ENCODE assay signal across 14 mouse cellular contexts in genomic region chr2:34014868-34015639, GRCm38 (mm10).
A peak's percentile ranks its signal among the peaks of the same experiment; 100 is the strongest.
DNase-seq lines count a peak whose midpoint lies in the region; ATAC-seq and TF ChIP-seq lines count a peak whose summit lies in the region.
"Had no signal": no experiment of that assay in that cellular context is flagged by ENCODE, and none has a peak within 500 bp of the region (broad histone marks: within the 10 kb centered on the region; RNA-seq: fewer than 3 reads in every experiment).

No protein-coding gene starts in this region.

- TF ChIP-seq CTCF in embryonic fibroblast, embryonic 13.5 days (IDR thresholded peaks at IDR 0.05; ENCODE audit: borderline replicate concordance, insufficient read depth, low read length), result no peak

- 73% methylated on average over 8 of the region's 8 CpGs for WGBS in kidney, embryonic 16.5 days
- 56% methylated on average over 8 of the region's 8 CpGs for WGBS in embryonic facial prominence, embryonic 13.5 days

- no peak overlapping the region for H3K4me2 ChIP-seq in kidney, embryonic 16.5 days (replicated peaks; ENCODE audit: low read depth, low read length)
- H3K4me2 ChIP-seq in embryonic facial prominence, embryonic 13.5 days, result no peak overlapping the region
- H3K4me2 ChIP-seq: liver, embryonic 12.5 days had no signal

- H3K9me3 ChIP-seq in kidney, embryonic 16.5 days (ENCODE audit: low read length), result no peaks in the 10 kb centered on the region
- H3K9me3 ChIP-seq in embryonic facial prominence, embryonic 13.5 days, result no peaks in the 10 kb centered on the region
- H3K9me3 ChIP-seq: liver, embryonic 12.5 days had no signal

- peak overlapping the region; percentile 9; the same call in 1 of the 2 replicates for H3K27ac ChIP-seq in kidney, embryonic 16.5 days (ENCODE audit: low read length)
- peak overlapping the region; percentile 44 for H3K27ac ChIP-seq in embryonic facial prominence, embryonic 13.5 days
- H3K27ac ChIP-seq in embryonic fibroblast, embryonic 13.5 days (ENCODE audit: insufficient read depth, low read length), result peak overlapping the region; percentile 75
- H3K27ac ChIP-seq: liver, embryonic 12.5 days had no signal

- H3K27me3 ChIP-seq in kidney, embryonic 16.5 days (ENCODE audit: insufficient read depth, low read length), result no peaks in the 10 kb centered on the region
- no peaks in the 10 kb centered on the region for H3K27me3 ChIP-seq in embryonic facial prominence, embryonic 13.5 days

- TF ChIP-seq POLR2A in embryonic fibroblast, embryonic 13.5 days (IDR thresholded peaks at IDR 0.05; ENCODE audit: low read depth, low read length), result no peak

- H3K4me3 ChIP-seq in kidney, embryonic 16.5 days (ENCODE audit: low read length), result no peak overlapping the region
- no peak overlapping the region for H3K4me3 ChIP-seq in embryonic facial prominence, embryonic 13.5 days
- no peak overlapping the region for H3K4me3 ChIP-seq in embryonic fibroblast, embryonic 13.5 days (ENCODE audit: insufficient read depth, low read length)
- H3K4me3 ChIP-seq: liver, embryonic 12.5 days; megakaryocyte, embryonic 14.5 days had no signal

- H3K4me1 ChIP-seq in kidney, embryonic 16.5 days (ENCODE audit: insufficient read depth, low read length), result no peaks in the 10 kb centered on the region
- peaks cover 16% of the 10 kb centered on the region; the same call in 1 of the 2 replicates for H3K4me1 ChIP-seq in embryonic facial prominence, embryonic 13.5 days
- 0 out of 2 replicates have a peak, but pooled peaks cover 4% of the 10 kb centered on the region for H3K4me1 ChIP-seq in embryonic fibroblast, embryonic 13.5 days (ENCODE audit: control insufficient read depth, insufficient read depth, low read length)
- H3K4me1 ChIP-seq: liver, embryonic 12.5 days had no signal

- no peak for DNase-seq in kidney, adult 11 months
- peak; percentile 22 to 65 for DNase-seq in lung, postnatal 4 days
- no peak for DNase-seq in ovary, postnatal 10 days (ENCODE audit: low spot score)
- DNase-seq in heart, adult 18-20 months, result no peak
- DNase-seq: adrenal gland, postnatal 25 days; cerebellum, postnatal 25 days; right cerebral cortex, postnatal 25 days; thymus, adult 2 months had no signal

- H3K9ac ChIP-seq in kidney, embryonic 16.5 days (replicated peaks; ENCODE audit: low read length), result no peak overlapping the region
- 0 out of 2 replicates have a peak overlapping the region, but pooled peaks have one; percentile 11 for H3K9ac ChIP-seq in embryonic facial prominence, embryonic 13.5 days
- H3K9ac ChIP-seq: liver, embryonic 12.5 days had no signal

- H3K36me3 ChIP-seq in kidney, embryonic 16.5 days (ENCODE audit: insufficient read depth, low read length), result no peaks in the 10 kb centered on the region
- no peaks in the 10 kb centered on the region for H3K36me3 ChIP-seq in embryonic facial prominence, embryonic 13.5 days
- H3K36me3 ChIP-seq: liver, embryonic 12.5 days had no signal

- ATAC-seq in kidney, embryonic 16.5 days (ENCODE audit: low FRiP score, low TSS enrichment), result 0 out of 2 replicates have a peak, but pooled peaks have one; percentile 39
- no peak for ATAC-seq in embryonic facial prominence, embryonic 13.5 days (ENCODE audit: insufficient number of reproducible peaks, insufficient read depth, low FRiP score, low TSS enrichment, low read depth)
- ATAC-seq: CD4-positive, CD25-positive, alpha-beta regulatory T cell, adult 4 months; liver, embryonic 12.5 days had no signal

Comparison
In these comparisons a context has a peak if more than half of its experiments do, and no peak if none do; other contexts are left out.
1. H3K27ac ChIP-seq: peak in every context shown above with its lines; median percentile 75 in embryonic fibroblast, embryonic 13.5 days; 44 in embryonic facial prominence, embryonic 13.5 days; 9 in kidney, embryonic 16.5 days.
2. DNase-seq: peak in lung, postnatal 4 days (2 of 2); none in kidney, adult 11 months (single experiment), ovary, postnatal 10 days (single experiment) and heart, adult 18-20 months (0 of 2).